Mouse (Mus musculus) forebrain, embryonic 11.5 days (tissue): ENCODE data around the gene Jund. TPM values are rescaled to one million over a fixed set of nuclear protein-coding genes. Genes with fewer than 3 reads are reported as not detected.
A peak's percentile ranks its signal among the peaks of the same experiment; 100 is the strongest.

Source experiments
- ATAC-seq: fragments of 200-750 bp; cut with Nextera tagmentation; replicated peaks from 2 replicates; pipeline ENCODE4 v1.8.0; 2017; ENCODE audit warnings: moderate TSS enrichment; ENCODE audit not compliant: low FRiP score
- DNase-seq: peaks from one replicate; pipeline ENCODE4 v3.0.0-alpha.2; 2017; ENCODE audit warnings: low spot score
- H3K27ac ChIP-seq: fragments of 300-500 bp; sonication (generic); 2 replicates; pipeline ENCODE4 v1.5.1; 2014; ENCODE audit warnings: low read depth, low read length
- H3K27me3 ChIP-seq: fragments of 300-500 bp; sonication (generic); 2 replicates; pipeline ENCODE4 v1.6.1; 2014; ENCODE audit warnings: mild to moderate bottlenecking, low read length, mixed read lengths; ENCODE audit not compliant: control insufficient read depth, insufficient read depth
- H3K36me3 ChIP-seq: fragments of 300-500 bp; sonication (generic); 2 replicates; pipeline ENCODE4 v1.6.1; 2014; ENCODE audit warnings: mild to moderate bottlenecking, low read length, moderate library complexity, mixed read lengths; ENCODE audit not compliant: control insufficient read depth, insufficient read depth
- H3K4me1 ChIP-seq: fragments of 300-500 bp; sonication (generic); replicated peaks from 2 replicates; pipeline ENCODE4 v1.6.1; 2014; ENCODE audit warnings: low read length, mixed read lengths; ENCODE audit not compliant: control insufficient read depth, insufficient read depth
- H3K4me2 ChIP-seq: fragments of 300-500 bp; sonication (generic); 2 replicates; pipeline ENCODE4 v1.6.1; 2014; ENCODE audit warnings: low read depth, mild to moderate bottlenecking, low read length, moderate library complexity, mixed read lengths; ENCODE audit not compliant: severe bottlenecking
- H3K4me3 ChIP-seq: fragments of 300-500 bp; sonication (generic); 2 replicates; pipeline ENCODE4 v1.5.1; 2014; ENCODE audit warnings: low read depth, low read length
- H3K9ac ChIP-seq: fragments of 300-500 bp; sonication (generic); 2 replicates; pipeline ENCODE4 v1.6.1; 2014; ENCODE audit warnings: low read length
- H3K9me3 ChIP-seq: fragments of 300-500 bp; sonication (generic); 2 replicates; pipeline ENCODE4 v1.6.1; 2016; ENCODE audit warnings: low read length, mixed read lengths; ENCODE audit not compliant: control insufficient read depth
- WGBS: fragments of 180-500 bp; shearing (Covaris S2); extraction: QIAGEN DNeasy Blood & Tissue Kit; methylation state at CpG from one replicate; pipeline ENCODE4 v1.1.7; 2014; 5-methylcytosine and 5-hydroxymethylcytosine counted together
- polyA plus RNA-seq: library from polyadenylated mRNA; unstranded; fragments of >200 nt; fragmentation: Nextera tagmentation; extraction: Ambion mirVana; gene quantifications from 2 replicates; pipeline ENCODE4 v1.2.1, GENCODE M21; 2014

The Jund gene
- polyA plus RNA-seq, 1 experiment from 2014 or later = 128 TPM

DNA sequence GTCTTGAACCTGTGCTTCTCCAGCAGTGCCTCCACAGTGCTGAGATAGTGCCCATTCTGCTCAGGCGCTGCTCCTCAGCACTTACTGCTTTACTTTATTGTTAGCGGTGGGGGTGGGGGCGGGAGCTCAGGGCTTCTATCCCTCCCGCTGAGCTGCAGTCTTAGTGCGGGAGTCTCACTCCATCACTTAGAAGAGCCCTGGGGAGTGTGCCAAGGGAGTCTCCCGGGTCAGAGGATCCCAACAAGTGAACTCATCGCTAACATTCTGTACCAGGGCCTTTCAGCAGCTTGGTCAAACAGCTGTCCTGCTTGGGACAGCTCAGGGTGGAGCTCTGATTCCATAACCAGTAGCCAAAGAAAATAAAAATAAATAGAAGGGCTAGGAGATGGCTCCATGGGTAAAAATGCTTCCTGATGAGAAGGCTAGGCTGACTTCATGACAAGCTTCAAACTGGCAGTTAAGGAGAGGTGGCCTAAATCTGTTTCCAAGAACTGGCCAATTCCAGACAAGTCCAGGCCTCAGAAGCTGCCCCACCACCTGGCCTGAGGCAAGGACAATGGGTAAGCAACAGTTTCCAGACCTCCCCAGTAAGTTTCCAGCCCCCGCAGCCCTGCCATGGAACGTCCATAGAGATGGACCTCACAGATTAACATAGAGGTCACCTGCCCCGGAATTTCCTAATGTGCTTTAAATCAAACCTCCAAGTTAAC lies 27.0 kb upstream of the Jund start:
- H3K9me3 ChIP-seq = no peaks in the 10 kb centered on the region
- no peaks in the 10 kb centered on the region for H3K36me3 ChIP-seq
- H3K4me3 ChIP-seq = no peak overlapping the region
- no peak overlapping the region for H3K27ac ChIP-seq
- H3K4me2 ChIP-seq = no peak overlapping the region
- WGBS = 57% methylated on average over 10 of the region's 10 CpGs
- peaks cover 11% of the 10 kb centered on the region for H3K4me1 ChIP-seq
- no peak overlapping the region; the same call in 1 of the 2 replicates for H3K9ac ChIP-seq
- H3K27me3 ChIP-seq = no peaks in the 10 kb centered on the region
- DNase-seq (no peak), ATAC-seq (no peak)

- Histone ChIP-seq H3K4me2 (peak overlapping the region; percentile 42; the same call in 1 of the 2 replicates), H3K4me3 (peak overlapping the region; percentile 63; the same call in 1 of the 2 replicates), H3K9me3 (no peaks in the 10 kb centered on the region), H3K9ac (peak overlapping the region; percentile 56), H3K27ac (peak overlapping the region; percentile 81), H3K36me3 (no peaks in the 10 kb centered on the region), H3K27me3 (no peaks in the 10 kb centered on the region), H3K4me1 (peaks cover 11% of the 10 kb centered on the region)
- DNase-seq = no peak
- WGBS = 40% methylated on average over 19 of the region's 19 CpGs
- ATAC-seq = no peak
These were observed 26.2 kb upstream of the Jund start for GRCm38 (mm10) chr8:70672325-70673078.

- Histone ChIP-seq H3K27ac (peak within 1 kb of the TSS; percentile 87), H3K27me3 (no peaks in the 10 kb centered on the region), H3K9ac (peak within 1 kb of the TSS; percentile 75), H3K36me3 (peaks cover 5% of the 10 kb centered on the region; the same call in 1 of the 2 replicates), H3K4me3 (peak within 1 kb of the TSS; percentile 63), H3K4me1 (peaks cover 11% of the 10 kb centered on the region), H3K4me2 (peak within 1 kb of the TSS; percentile 74), H3K9me3 (no peaks in the 10 kb centered on the region)
- DNase-seq (peak; percentile 98), ATAC-seq (peak; percentile 97)
- WGBS = under 1% methylated on average over 60 of the region's 60 CpGs
These were observed 25.5 kb upstream of the Jund start, which contains the start of gene Lsm4 for GRCm38 (mm10) chr8:70673079-70673856. Gene Lsm4, plus strand, starts transcription at chr8:70673248.

DNA sequence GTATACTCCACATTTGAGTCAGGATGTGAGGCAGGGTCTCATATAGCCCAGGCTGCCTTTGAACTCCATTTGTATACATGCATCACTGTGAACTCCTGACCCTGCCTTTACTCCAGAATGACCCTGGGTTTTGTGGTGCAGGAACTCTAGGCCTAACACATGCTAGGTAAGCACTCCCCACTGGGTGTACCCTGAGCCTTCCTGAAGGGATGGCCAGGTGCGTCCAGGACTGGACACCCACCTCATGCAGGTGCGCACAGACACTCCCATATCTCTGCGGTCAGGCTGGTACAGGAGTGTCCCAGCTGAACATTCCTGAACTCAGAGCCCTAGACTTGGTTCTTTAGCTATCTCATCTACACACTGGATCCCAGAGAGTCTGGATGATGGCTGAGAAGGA lies 24.6 kb upstream of the Jund start:
- 81% methylated on average over 3 of the region's 3 CpGs for WGBS
- H3K9ac ChIP-seq = peak overlapping the region; percentile 75
- DNase-seq (no peak), ATAC-seq (0 out of 2 replicates have a peak, but pooled peaks have one; percentile 9)
- H3K27ac ChIP-seq = peak overlapping the region; percentile 87
- peaks cover 11% of the 10 kb centered on the region; the same call in 1 of the 2 replicates for H3K36me3 ChIP-seq
- peak overlapping the region; percentile 63 for H3K4me3 ChIP-seq
- H3K9me3 ChIP-seq = no peaks in the 10 kb centered on the region
- H3K4me1 ChIP-seq = peaks cover 11% of the 10 kb centered on the region
- H3K27me3 ChIP-seq = no peaks in the 10 kb centered on the region
- peak overlapping the region; percentile 74 for H3K4me2 ChIP-seq

- H3K4me1 ChIP-seq = peaks cover 11% of the 10 kb centered on the region
- peaks cover 15% of the 10 kb centered on the region; the same call in 1 of the 2 replicates for H3K36me3 ChIP-seq
- H3K27me3 ChIP-seq = no peaks in the 10 kb centered on the region
- 82% methylated on average over 4 of the region's 4 CpGs for WGBS
- no peak overlapping the region for H3K4me2 ChIP-seq
- DNase-seq = no peak
- no peak for ATAC-seq
- no peak overlapping the region for H3K27ac ChIP-seq
- H3K9me3 ChIP-seq = no peaks in the 10 kb centered on the region
- H3K4me3 ChIP-seq = no peak overlapping the region
- peak overlapping the region; percentile 75; the same call in 1 of the 2 replicates for H3K9ac ChIP-seq
These were observed 24.0 kb upstream of the Jund start for GRCm38 (mm10) chr8:70674716-70675115.

- no peak overlapping the region for H3K4me2 ChIP-seq
- WGBS = 74% methylated on average over 1 of the region's 1 CpGs
- peaks cover 15% of the 10 kb centered on the region; the same call in 1 of the 2 replicates for H3K36me3 ChIP-seq
- H3K9me3 ChIP-seq = no peaks in the 10 kb centered on the region
- H3K9ac ChIP-seq = no peak overlapping the region
- no peaks in the 10 kb centered on the region for H3K27me3 ChIP-seq
- ATAC-seq (no peak), DNase-seq (no peak)
- H3K4me3 ChIP-seq = no peak overlapping the region
- peaks cover 11% of the 10 kb centered on the region for H3K4me1 ChIP-seq
- no peak overlapping the region for H3K27ac ChIP-seq
These were observed 23.4 kb upstream of the Jund start for GRCm38 (mm10) chr8:70675336-70675735.

- no peak overlapping the region for H3K27ac ChIP-seq
- 90% methylated on average over 15 of the region's 15 CpGs for WGBS
- ATAC-seq (no peak), DNase-seq (no peak)
- no peaks in the 10 kb centered on the region for H3K9me3 ChIP-seq
- no peak overlapping the region for H3K4me2 ChIP-seq
- H3K4me1 ChIP-seq = peaks cover 13% of the 10 kb centered on the region
- no peak overlapping the region for H3K9ac ChIP-seq
- no peaks in the 10 kb centered on the region for H3K27me3 ChIP-seq
- H3K36me3 ChIP-seq = peaks cover 15% of the 10 kb centered on the region; the same call in 1 of the 2 replicates
- H3K4me3 ChIP-seq = no peak overlapping the region
These were observed 21.2 kb upstream of the Jund start for GRCm38 (mm10) chr8:70677451-70678080.

- peaks cover 15% of the 10 kb centered on the region; the same call in 1 of the 2 replicates for H3K36me3 ChIP-seq
- DNase-seq = no peak
- no peak overlapping the region for H3K27ac ChIP-seq
- no peak overlapping the region for H3K4me2 ChIP-seq
- no peaks in the 10 kb centered on the region for H3K27me3 ChIP-seq
- no peak overlapping the region for H3K4me3 ChIP-seq
- ATAC-seq = no peak
- no peaks in the 10 kb centered on the region for H3K9me3 ChIP-seq
- H3K4me1 ChIP-seq = peaks cover 13% of the 10 kb centered on the region
- H3K9ac ChIP-seq = no peak overlapping the region
These were observed 20.1 kb upstream of the Jund start for GRCm38 (mm10) chr8:70678679-70679078.
